Mouse (Mus musculus): ENCODE measurements around the gene Nup62.

- TF ChIP-seq CTCF (IDR thresholded peaks at IDR 0.05; ENCODE audit: low read depth) = no peak
- TF ChIP-seq EP300 (IDR thresholded peaks at IDR 0.05; ENCODE audit: low read depth) = no peak
Observed at GRCm38 (mm10) chr7:44840426-44840825, 24.5 kb downstream of the Nup62 start.

Measured in liver, embryonic 14.5 days (tissue).